In the genomic region with DNA sequence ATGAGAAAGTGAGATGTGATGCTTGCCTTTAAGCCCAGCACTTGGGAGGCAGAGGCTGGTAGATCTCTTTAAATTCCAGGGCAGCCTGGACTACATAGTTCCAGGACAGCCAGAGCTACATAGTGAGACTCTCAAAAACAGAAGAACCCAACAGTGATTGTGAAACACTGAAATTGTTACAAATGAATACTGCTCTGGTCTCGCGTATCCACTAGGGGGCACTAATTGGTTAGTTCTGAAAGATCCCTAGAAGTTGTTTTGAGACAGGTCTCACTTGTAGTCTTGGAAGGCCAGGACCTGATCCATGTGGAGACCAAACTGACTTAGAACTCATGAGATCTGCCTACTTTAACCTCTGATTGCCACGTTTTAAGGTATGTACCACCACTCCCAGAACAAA, we compare ENCODE assay signal across 9 mouse cellular contexts. TPM values are rescaled to one million over a fixed set of nuclear protein-coding genes. Genes with fewer than 3 reads are reported as not detected.
DNase-seq lines count a peak whose midpoint lies in the region; ATAC-seq and TF ChIP-seq lines count a peak whose summit lies in the region.
"Had no signal": no experiment of that assay in that cellular context is flagged by ENCODE, and none has a peak within 500 bp of the region (broad histone marks: within the 10 kb centered on the region; RNA-seq: fewer than 3 reads in every experiment).

No protein-coding gene starts in this region.

- WGBS in embryonic facial prominence, embryonic 15.5 days = under 1% methylated on average over 3 of the region's 3 CpGs
- WGBS in liver, embryonic 14.5 days (ENCODE audit: insufficient replicate concordance) = 1% methylated on average over 3 of the region's 3 CpGs
- 1% methylated on average over 3 of the region's 3 CpGs for WGBS in neural tube, embryonic 13.5 days

- TF ChIP-seq EP300 in liver, embryonic 14.5 days (IDR thresholded peaks at IDR 0.05; ENCODE audit: low read depth) = no peak; the same call in 1 of the 2 replicates

- H3K9ac ChIP-seq in embryonic facial prominence, embryonic 15.5 days = no peak overlapping the region
- H3K9ac ChIP-seq in liver, embryonic 14.5 days (replicated peaks) = no peak overlapping the region
- H3K9ac ChIP-seq in neural tube, embryonic 13.5 days = no peak overlapping the region

- peak; percentile 58 to 70 for DNase-seq in adrenal gland, postnatal 36 days
- peak; percentile 56 to 75 for DNase-seq in heart, postnatal 14 days
- DNase-seq in kidney, postnatal 36 days = peak; percentile 81 to 84
- peak in 1 of 3 experiments; percentile 49 for DNase-seq in liver, embryonic 14.5 days (ENCODE audit: low read depth in 3 of 3, low spot score in 3 of 3)
- DNase-seq in thymus, postnatal 36 days = peak; percentile 30 to 44

- H3K27ac ChIP-seq in embryonic facial prominence, embryonic 15.5 days (replicated peaks) = peak overlapping the region; percentile 58; the same call in 1 of the 2 replicates
- no peak overlapping the region for H3K27ac ChIP-seq in liver, embryonic 14.5 days
- peak overlapping the region; percentile 25 for H3K27ac ChIP-seq in neural tube, embryonic 13.5 days (replicated peaks)

- intact Hi-C loops in heart, postnatal 14 days (cut with DNase I) = loop anchor here (2.0 to 5.0 kb wide), 2 partner anchors 114 to 202 kb away; partner anchors contain the start of gene Ngdn

- H3K27me3 ChIP-seq in E14TG2a.4 (ENCODE audit: insufficient read depth, low read length) = no peaks in the 10 kb centered on the region
- H3K27me3 ChIP-seq in embryonic facial prominence, embryonic 15.5 days = no peaks in the 10 kb centered on the region
- no peaks in the 10 kb centered on the region for H3K27me3 ChIP-seq in liver, embryonic 14.5 days (ENCODE audit: control insufficient read depth, insufficient read depth, low read length)
- no peaks in the 10 kb centered on the region for H3K27me3 ChIP-seq in neural tube, embryonic 13.5 days

- peak; percentile 70; the same call in 1 of the 2 replicates for ATAC-seq in embryonic facial prominence, embryonic 15.5 days (ENCODE audit: insufficient number of reproducible peaks, low FRiP score, low TSS enrichment, low read depth)
- ATAC-seq in liver, embryonic 14.5 days (ENCODE audit: insufficient read depth) = peak; percentile 51; the same call in 1 of the 2 replicates
- peak; percentile 53; the same call in 1 of the 2 replicates for ATAC-seq in neural tube, embryonic 13.5 days (ENCODE audit: low read depth)

- TF ChIP-seq CTCF in E14TG2a.4 (conservative IDR thresholded peaks at IDR 0.05; ENCODE audit: low read length) = peak; percentile 55
- TF ChIP-seq CTCF in liver, embryonic 14.5 days (IDR thresholded peaks at IDR 0.05; ENCODE audit: low read depth) = peak; percentile 78

- no peak overlapping the region for H3K4me2 ChIP-seq in embryonic facial prominence, embryonic 15.5 days (replicated peaks)
- H3K4me2 ChIP-seq in liver, embryonic 14.5 days (ENCODE audit: low read depth) = no peak overlapping the region
- no peak overlapping the region for H3K4me2 ChIP-seq in neural tube, embryonic 13.5 days

- H3K4me1 ChIP-seq in E14TG2a.4 (replicated peaks; ENCODE audit: low read depth, low read length) = peaks cover 47% of the 10 kb centered on the region
- peaks cover 12% of the 10 kb centered on the region for H3K4me1 ChIP-seq in embryonic facial prominence, embryonic 15.5 days
- H3K4me1 ChIP-seq in liver, embryonic 14.5 days (replicated peaks; ENCODE audit: control insufficient read depth in 2 of 2, insufficient read depth in 2 of 2, low read length in 1 of 2) = peaks cover 3 to 4% of the 10 kb centered on the region in 2 experiments; a peak in 3 of 4 replicates
- peaks cover 24% of the 10 kb centered on the region for H3K4me1 ChIP-seq in neural tube, embryonic 13.5 days (replicated peaks)

- peaks cover 40% of the 10 kb centered on the region for H3K36me3 ChIP-seq in E14TG2a.4 (ENCODE audit: insufficient read depth, low read length)
- H3K36me3 ChIP-seq in embryonic facial prominence, embryonic 15.5 days = peaks cover 45% of the 10 kb centered on the region
- peaks cover 30% of the 10 kb centered on the region for H3K36me3 ChIP-seq in liver, embryonic 14.5 days (replicated peaks; ENCODE audit: control insufficient read depth, insufficient read depth, low read depth)
- peaks cover 59% of the 10 kb centered on the region for H3K36me3 ChIP-seq in neural tube, embryonic 13.5 days

- no peak overlapping the region for H3K4me3 ChIP-seq in E14TG2a.4 (replicated peaks; ENCODE audit: low read length)
- H3K4me3 ChIP-seq in embryonic facial prominence, embryonic 15.5 days (replicated peaks) = no peak overlapping the region
- H3K4me3 ChIP-seq in liver, embryonic 14.5 days (ENCODE audit: insufficient read depth in 1 of 2, low read depth in 2 of 2, low read length in 2 of 2) = no peak overlapping the region
- H3K4me3 ChIP-seq in neural tube, embryonic 13.5 days = no peak overlapping the region

- no peaks in the 10 kb centered on the region for H3K9me3 ChIP-seq in E14TG2a.4 (ENCODE audit: low read length)
- H3K9me3 ChIP-seq in embryonic facial prominence, embryonic 15.5 days (replicated peaks) = no peaks in the 10 kb centered on the region
- no peaks in the 10 kb centered on the region for H3K9me3 ChIP-seq in liver, embryonic 14.5 days (ENCODE audit: control insufficient read depth, low read length)
- H3K9me3 ChIP-seq in neural tube, embryonic 13.5 days = no peaks in the 10 kb centered on the region

RNA-seq across cellular contexts. Expression of gene Pabpn1, which starts 8.1 kb away (rescaled TPM):
- total RNA-seq in adrenal gland, postnatal 36 days (2021) = 100 to 1,000 TPM; 167 to 173 TPM
- polyA plus RNA-seq in embryonic facial prominence, embryonic 15.5 days (2015; fragmentation: Nextera tagmentation; extraction: Ambion mirVana) = 124 and 125 TPM in 2 replicates
- 10 to 100 TPM; 66.9 to 77.6 TPM for total RNA-seq in heart, postnatal 14 days (2021)
- 98.8 and 110 TPM in 2 replicates for polyA plus RNA-seq in liver, embryonic 14.5 days (2012; rRNA removed)
- 47.1 and 51.7 TPM in 2 replicates for polyA plus RNA-seq in liver, embryonic 14.5 days (2014; fragmentation: Nextera tagmentation; extraction: Ambion mirVana)
- 153 and 160 TPM in 2 replicates for polyA plus RNA-seq in neural tube, embryonic 13.5 days (2015; fragmentation: Nextera tagmentation; extraction: Ambion mirVana)

RNA-seq across cellular contexts. Expression of gene Slc22a17, which starts 12.5 kb away (rescaled TPM):
- total RNA-seq in adrenal gland, postnatal 36 days (2021) = 10 to 100 TPM; 28.0 to 37.6 TPM
- 81.7 and 93.6 TPM in 2 replicates for polyA plus RNA-seq in embryonic facial prominence, embryonic 15.5 days (2015; fragmentation: Nextera tagmentation; extraction: Ambion mirVana)
- total RNA-seq in heart, postnatal 14 days (2021) = 1 to 10 TPM; 3.4 to 5.6 TPM
- 4.2 and 5.1 TPM in 2 replicates for polyA plus RNA-seq in liver, embryonic 14.5 days (2012; rRNA removed)
- 0.79 and 0.96 TPM in 2 replicates for polyA plus RNA-seq in liver, embryonic 14.5 days (2014; fragmentation: Nextera tagmentation; extraction: Ambion mirVana)
- 153 TPM in 2 replicates for polyA plus RNA-seq in neural tube, embryonic 13.5 days (2015; fragmentation: Nextera tagmentation; extraction: Ambion mirVana)

RNA-seq across cellular contexts. Expression of gene Gm20521, which starts 17.1 kb away (rescaled TPM):
- 1 to 10 TPM in 1 of 2 experiments, not detected in 1; 2.0 TPM for total RNA-seq in adrenal gland, postnatal 36 days (2021)
- polyA plus RNA-seq in embryonic facial prominence, embryonic 15.5 days (2015; fragmentation: Nextera tagmentation; extraction: Ambion mirVana) = not detected in 2 replicates
- total RNA-seq in heart, postnatal 14 days (2021) = 1 to 10 TPM; 4.1 to 8.1 TPM
- polyA plus RNA-seq in liver, embryonic 14.5 days (2012; rRNA removed) = 0.03 and 0.06 TPM in 2 replicates
- not detected in 2 replicates for polyA plus RNA-seq in liver, embryonic 14.5 days (2014; fragmentation: Nextera tagmentation; extraction: Ambion mirVana)
- not detected in 2 replicates for polyA plus RNA-seq in neural tube, embryonic 13.5 days (2015; fragmentation: Nextera tagmentation; extraction: Ambion mirVana)
- polyA plus RNA-seq: heart, embryonic 14.5 days had no signal

RNA-seq across cellular contexts. Expression of gene Bcl2l2, which starts 17.2 kb away (rescaled TPM):
- 10 to 100 TPM; 54.3 to 57.2 TPM for total RNA-seq in adrenal gland, postnatal 36 days (2021)
- polyA plus RNA-seq in embryonic facial prominence, embryonic 15.5 days (2015; fragmentation: Nextera tagmentation; extraction: Ambion mirVana) = 4.1 and 5.0 TPM in 2 replicates
- 10 to 100 TPM; 35.1 to 39.2 TPM for total RNA-seq in heart, postnatal 14 days (2021)
- 3.8 and 4.9 TPM in 2 replicates for polyA plus RNA-seq in liver, embryonic 14.5 days (2012; rRNA removed)
- polyA plus RNA-seq in liver, embryonic 14.5 days (2014; fragmentation: Nextera tagmentation; extraction: Ambion mirVana) = 0.47 and 0.51 TPM in 2 replicates
- 3.1 and 3.8 TPM in 2 replicates for polyA plus RNA-seq in neural tube, embryonic 13.5 days (2015; fragmentation: Nextera tagmentation; extraction: Ambion mirVana)

RNA-seq across cellular contexts. Expression of gene Ppp1r3e, which starts 23.0 kb away (rescaled TPM):
- 10 to 100 TPM; 17.8 to 19.2 TPM for total RNA-seq in adrenal gland, postnatal 36 days (2021)
- polyA plus RNA-seq in embryonic facial prominence, embryonic 15.5 days (2015; fragmentation: Nextera tagmentation; extraction: Ambion mirVana) = 0.83 and 1.2 TPM in 2 replicates
- total RNA-seq in heart, postnatal 14 days (2021) = 1 to 10 TPM; 2.8 to 5.2 TPM
- polyA plus RNA-seq in liver, embryonic 14.5 days (2012; rRNA removed) = 1.9 and 2.6 TPM in 2 replicates
- 0.45 and 0.52 TPM in 2 replicates for polyA plus RNA-seq in liver, embryonic 14.5 days (2014; fragmentation: Nextera tagmentation; extraction: Ambion mirVana)
- 1.9 and 2.3 TPM in 2 replicates for polyA plus RNA-seq in neural tube, embryonic 13.5 days (2015; fragmentation: Nextera tagmentation; extraction: Ambion mirVana)

Comparison
In these comparisons a context has a peak if more than half of its experiments do, and no peak if none do; other contexts are left out.
1. RNA of gene Slc22a17, which starts 12.5 kb away (polyA plus RNA-seq): 153 TPM in neural tube, embryonic 13.5 days and 81.7 to 93.6 TPM in embryonic facial prominence, embryonic 15.5 days; 0.79 to 5.1 TPM in liver, embryonic 14.5 days; every median in the first group is over 10 times any median in the second.
2. Peak in every context shown above with its lines, with median percentiles within 50 percentile points of each other: ATAC-seq.